Mouse (Mus musculus) hindbrain, postnatal 0 days (tissue): ENCODE measurements around the gene Jmjd8. TPM values are rescaled to one million over a fixed set of nuclear protein-coding genes. Genes with fewer than 3 reads are reported as not detected.
A peak's percentile ranks its signal among the peaks of the same experiment; 100 is the strongest.

Source experiments
- ATAC-seq: fragments of 200-750 bp; cut with Nextera tagmentation; 2 replicates; pipeline ENCODE4 v1.8.0; 2017; ENCODE audit warnings: mild to moderate bottlenecking, moderate TSS enrichment, moderate library complexity
- DNase-seq: peaks from one replicate; pipeline ENCODE4 v3.0.0-alpha.2; 2015; ENCODE audit warnings: low spot score
- H3K27ac ChIP-seq: fragments of 300-500 bp; sonication (generic); 2 replicates; pipeline ENCODE4 v1.5.1; 2014; ENCODE audit warnings: mild to moderate bottlenecking
- H3K27me3 ChIP-seq: fragments of 300-500 bp; sonication (generic); 2 replicates; pipeline ENCODE4 v1.6.1; 2014; ENCODE audit warnings: low read length, mixed read lengths; ENCODE audit not compliant: insufficient read depth
- H3K36me3 ChIP-seq: fragments of 300-500 bp; sonication (generic); 2 replicates; pipeline ENCODE4 v1.6.1; 2014; ENCODE audit warnings: low read length, mixed read lengths; ENCODE audit not compliant: insufficient read depth
- H3K4me1 ChIP-seq: fragments of 300-500 bp; sonication (generic); 2 replicates; pipeline ENCODE4 v1.6.1; 2014; ENCODE audit warnings: antibody characterized with exemption, low read length, mixed read lengths; ENCODE audit not compliant: insufficient read depth
- H3K4me2 ChIP-seq: fragments of 300-500 bp; sonication (generic); 2 replicates; pipeline ENCODE4 v1.6.1; 2014; ENCODE audit warnings: low read depth, mild to moderate bottlenecking, low read length, moderate library complexity, mixed read lengths
- H3K4me3 ChIP-seq: fragments of 300-500 bp; sonication (generic); 2 replicates; pipeline ENCODE4 v1.5.1; 2014; ENCODE audit warnings: low read length
- H3K9ac ChIP-seq: fragments of 300-500 bp; sonication (generic); replicated peaks from 2 replicates; pipeline ENCODE4 v1.6.1; 2014; ENCODE audit warnings: mild to moderate bottlenecking, low read length, moderate library complexity, mixed read lengths
- H3K9me3 ChIP-seq: fragments of 300-500 bp; sonication (generic); 2 replicates; pipeline ENCODE4 v1.6.1; 2016; ENCODE audit warnings: low read length, mixed read lengths
- CTCF ChIP-seq: IDR thresholded peaks from 2 replicates; pipeline ENCODE4 v1.5.1; 2016; ENCODE audit warnings: antibody characterized with exemption, control low read depth, low read depth
- WGBS: fragments of 180-500 bp; shearing (Covaris S2); extraction: QIAGEN DNeasy Blood & Tissue Kit; methylation state at CpG from one replicate; pipeline ENCODE4 v1.1.7; 2014; 5-methylcytosine and 5-hydroxymethylcytosine counted together
- polyA plus RNA-seq: library from polyadenylated mRNA; unstranded; fragments of >200 nt; fragmentation: Nextera tagmentation; extraction: Ambion mirVana; gene quantifications from 2 replicates; pipeline ENCODE4 v1.2.1, GENCODE M21; 2015
- total RNA-seq: library from RNA; depleted of rRNA; stranded (reverse); fragments of >200 nt; gene quantifications from 2 replicates; pipeline ENCODE4 v1.2.3, GENCODE M21; 2014

Jmjd8 gene
- total and polyA plus RNA-seq, 2 experiments from 2014 or later, result 38.6 to 61.0 TPM

DNA sequence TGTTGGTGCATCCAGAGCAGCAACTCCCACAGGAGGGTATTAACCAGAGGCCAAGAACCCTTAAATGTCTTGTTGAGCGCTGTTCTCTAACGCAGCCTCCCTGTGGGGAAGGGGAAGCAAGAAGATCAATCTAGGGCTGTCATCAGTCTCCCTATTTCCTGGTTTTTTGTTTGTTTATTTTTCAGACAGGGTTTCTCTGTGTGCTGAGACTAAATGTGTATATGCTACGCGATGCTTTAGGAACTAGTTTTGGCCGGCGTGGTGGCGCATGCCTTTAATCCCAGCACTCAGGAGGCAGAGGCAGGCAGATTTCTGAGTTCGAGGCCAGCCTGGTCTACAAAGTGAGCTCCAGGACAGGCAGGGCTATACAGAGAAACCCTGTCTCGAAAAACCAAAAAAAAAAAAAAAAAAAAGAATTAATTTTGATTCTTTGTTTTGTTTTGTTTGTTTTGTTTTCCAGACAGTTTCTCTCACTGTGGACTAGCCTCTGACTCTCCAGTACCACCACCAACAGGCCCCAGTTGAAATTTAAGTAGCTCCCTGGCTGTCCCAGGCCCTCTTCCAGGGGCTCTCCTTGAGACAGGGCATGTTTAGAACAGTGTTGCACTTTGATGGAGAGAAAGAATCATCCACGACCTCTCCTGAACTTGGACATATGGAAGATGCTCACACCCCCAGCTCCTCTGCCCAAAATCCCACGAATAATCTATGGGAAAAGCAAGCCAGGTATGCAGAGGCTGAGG lies 44.9 kb downstream of the Jmjd8 start:
- DNase-seq (no peak), ATAC-seq (no peak)
- Histone ChIP-seq H3K4me2 (peak overlapping the region; percentile 80), H3K27ac (peak overlapping the region; percentile 96), H3K9me3 (no peaks in the 10 kb centered on the region), H3K36me3 (peaks cover 10% of the 10 kb centered on the region; the same call in 1 of the 2 replicates), H3K27me3 (no peaks in the 10 kb centered on the region), H3K4me3 (peak overlapping the region; percentile 69; the same call in 1 of the 2 replicates), H3K4me1 (peaks cover 13% of the 10 kb centered on the region), H3K9ac (no peak overlapping the region)
- no peak for TF ChIP-seq CTCF
- 76% methylated on average over 11 of the region's 11 CpGs for WGBS

DNA sequence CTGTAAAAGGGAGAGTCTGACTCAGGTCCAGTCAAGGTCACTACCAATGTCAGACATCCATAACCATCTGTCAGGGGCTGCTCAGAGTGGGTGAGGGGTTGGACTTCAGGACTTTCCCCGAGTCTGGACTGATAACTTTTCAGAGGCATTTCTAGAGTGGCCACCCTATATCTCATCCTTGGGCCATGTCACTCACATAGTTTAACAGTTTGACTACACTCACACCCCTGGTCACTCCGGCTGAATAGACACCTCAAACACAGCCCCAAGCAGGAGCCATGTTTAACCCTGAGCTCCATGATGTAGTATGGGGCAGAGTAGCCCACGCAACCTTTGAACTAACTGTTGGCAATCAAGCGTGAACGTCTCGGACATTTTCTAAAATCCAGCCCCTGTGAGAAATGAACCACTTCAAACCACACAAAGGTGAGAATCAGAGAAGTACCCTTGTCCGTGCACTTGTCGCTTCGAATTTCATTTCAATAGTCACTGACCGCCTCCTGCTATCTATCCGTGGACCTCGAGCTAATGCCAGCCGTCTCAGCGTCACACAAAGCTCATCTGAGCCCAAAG lies 45.6 kb downstream of the Jmjd8 start:
- no peaks in the 10 kb centered on the region for H3K27me3 ChIP-seq
- peak overlapping the region; percentile 80 for H3K4me2 ChIP-seq
- peaks cover 13% of the 10 kb centered on the region; the same call in 1 of the 2 replicates for H3K4me1 ChIP-seq
- no peak for TF ChIP-seq CTCF
- ATAC-seq (no peak; the same call in 1 of the 2 replicates), DNase-seq (no peak)
- H3K4me3 ChIP-seq, result peak overlapping the region; percentile 69
- H3K9me3 ChIP-seq, result no peaks in the 10 kb centered on the region
- peak overlapping the region; percentile 79 for H3K9ac ChIP-seq
- peaks cover 10% of the 10 kb centered on the region; the same call in 1 of the 2 replicates for H3K36me3 ChIP-seq
- 3% methylated on average over 14 of the region's 14 CpGs for WGBS
- peak overlapping the region; percentile 96 for H3K27ac ChIP-seq

DNA sequence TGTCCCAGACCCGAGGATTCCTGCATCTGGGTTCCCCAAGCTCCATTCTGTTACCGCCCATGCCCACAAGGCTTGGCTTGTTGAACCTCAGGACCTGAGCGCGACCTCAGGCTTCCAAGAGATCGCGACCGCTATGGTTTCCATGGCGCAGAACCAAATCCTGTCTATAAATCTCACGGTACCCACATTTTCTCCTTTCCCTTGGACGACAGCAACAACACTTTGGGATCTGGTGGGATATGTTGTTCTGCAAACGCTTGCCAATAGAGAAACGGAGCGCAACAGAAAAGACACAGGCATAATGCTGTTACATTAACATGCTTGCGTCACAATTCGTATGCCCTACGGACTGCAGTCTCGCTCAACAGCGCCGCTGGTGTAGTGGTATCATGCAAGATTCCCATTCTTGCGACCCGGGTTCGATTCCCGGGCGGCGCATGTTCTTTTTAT lies 46.1 kb downstream of the Jmjd8 start, which contains the start of gene Mettl26:
Gene Mettl26, plus strand, starts transcription at position 354 of the 450 bp plus-strand sequence.
- Histone ChIP-seq H3K4me3 (peak within 1 kb of the TSS; percentile 69), H3K36me3 (peaks cover 10% of the 10 kb centered on the region; the same call in 1 of the 2 replicates), H3K27me3 (no peaks in the 10 kb centered on the region), H3K9ac (peak within 1 kb of the TSS; percentile 79), H3K9me3 (no peaks in the 10 kb centered on the region), H3K4me1 (peaks cover 13% of the 10 kb centered on the region; the same call in 1 of the 2 replicates), H3K27ac (peak within 1 kb of the TSS; percentile 96), H3K4me2 (peak within 1 kb of the TSS; percentile 80)
- TF ChIP-seq CTCF, result peak; percentile 29; the same call in 1 of the 2 replicates
- WGBS, result 0% methylated on average over 25 of the region's 25 CpGs
- DNase-seq, result peak; percentile 95
- ATAC-seq, result peak; percentile 68

DNA sequence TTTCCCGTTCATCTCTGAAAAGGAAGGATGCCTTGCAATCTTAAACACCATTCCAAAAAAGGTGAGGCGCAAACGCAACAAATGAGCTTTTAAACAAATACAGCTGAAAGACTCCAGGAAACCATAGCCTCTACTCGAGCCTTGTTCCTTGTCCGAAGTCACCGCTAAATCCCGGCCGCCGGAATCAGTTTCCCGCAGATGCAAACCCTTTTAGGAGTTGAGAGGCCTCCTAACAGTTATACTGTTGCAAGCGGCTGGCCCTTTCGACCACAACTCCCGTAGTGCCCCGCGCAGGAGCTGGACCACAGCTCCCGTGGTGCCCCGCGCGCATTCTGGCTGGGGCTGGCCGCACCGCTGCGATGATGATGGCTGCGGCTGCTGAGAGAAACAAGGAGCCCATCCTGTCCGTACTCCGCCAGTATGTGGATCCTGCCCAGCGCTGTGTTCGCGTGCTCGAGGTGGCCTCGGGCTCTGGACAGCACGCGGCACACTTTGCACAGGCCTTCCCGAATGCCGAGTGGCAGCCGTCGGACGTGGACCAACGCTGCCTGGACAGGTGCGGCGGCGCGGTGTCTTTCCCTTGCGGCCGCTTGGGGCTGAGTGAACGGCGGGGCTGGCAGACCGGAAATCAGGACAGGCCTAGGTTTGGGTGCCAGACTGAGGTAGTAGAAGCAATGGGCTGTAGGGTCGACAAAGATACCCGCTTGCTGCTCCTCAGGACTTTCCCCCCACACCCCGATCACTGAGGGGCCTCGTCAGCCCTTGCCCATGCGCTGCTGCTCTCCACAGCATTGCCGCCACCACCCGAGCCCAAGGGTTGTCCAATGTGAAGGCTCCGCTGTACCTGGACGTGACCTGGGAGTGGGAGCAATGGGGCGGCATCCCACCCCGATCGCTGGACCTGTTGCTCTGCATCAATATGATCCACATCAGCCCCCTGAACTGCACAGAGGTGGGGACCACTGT lies 46.8 kb downstream of the Jmjd8 start:
- Histone ChIP-seq H3K4me1 (peaks cover 13% of the 10 kb centered on the region; the same call in 1 of the 2 replicates), H3K9me3 (no peaks in the 10 kb centered on the region), H3K27ac (peak overlapping the region; percentile 96), H3K36me3 (peaks cover 10% of the 10 kb centered on the region; the same call in 1 of the 2 replicates), H3K4me3 (peak overlapping the region; percentile 69), H3K4me2 (peak overlapping the region; percentile 80), H3K9ac (peak overlapping the region; percentile 79), H3K27me3 (no peaks in the 10 kb centered on the region)
- under 1% methylated on average over 59 of the region's 59 CpGs for WGBS
- peak; percentile 43 for TF ChIP-seq CTCF
- ATAC-seq, result peak; percentile 91
- peak; percentile 94 for DNase-seq

DNA sequence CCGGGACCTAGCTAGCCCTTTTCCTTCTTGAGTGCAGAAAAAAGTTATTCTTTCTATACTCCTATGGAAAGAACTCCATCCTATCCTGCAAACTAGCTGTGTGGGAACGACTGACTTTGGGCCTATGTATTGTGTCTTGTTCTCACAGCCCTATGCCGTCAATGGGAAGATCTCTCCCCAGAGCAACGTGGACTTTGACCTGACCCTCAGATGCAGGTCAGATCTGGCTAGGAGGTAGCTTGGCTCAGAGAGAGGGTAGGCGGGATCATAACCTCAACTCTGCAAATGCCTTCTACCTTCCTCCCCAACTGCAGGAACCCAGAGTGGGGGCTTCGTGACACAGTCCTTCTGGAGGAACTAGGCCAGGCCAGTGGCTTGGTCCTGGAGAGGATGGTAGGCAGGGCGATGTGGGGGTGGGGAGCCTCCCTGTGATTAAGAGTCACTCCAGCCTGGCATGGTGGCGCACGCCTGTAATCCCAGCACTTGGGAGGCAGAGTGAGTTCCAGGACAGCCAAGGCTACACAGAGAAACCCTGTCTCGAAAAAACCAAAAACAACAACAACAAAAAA lies 47.8 kb downstream of the Jmjd8 start:
- peak overlapping the region; percentile 96 for H3K27ac ChIP-seq
- DNase-seq, result no peak
- H3K4me1 ChIP-seq, result peaks cover 13% of the 10 kb centered on the region; the same call in 1 of the 2 replicates
- 54% methylated on average over 10 of the region's 10 CpGs for whole genome bisulfite sequencing
- H3K9ac ChIP-seq, result peak overlapping the region; percentile 79
- no peaks in the 10 kb centered on the region for H3K9me3 ChIP-seq
- TF ChIP-seq CTCF, result no peak
- H3K4me3 ChIP-seq, result peak overlapping the region; percentile 69
- ATAC-seq, result no peak
- H3K27me3 ChIP-seq, result no peaks in the 10 kb centered on the region
- H3K4me2 ChIP-seq, result peak overlapping the region; percentile 80
- peaks cover 10% of the 10 kb centered on the region; the same call in 1 of the 2 replicates for H3K36me3 ChIP-seq
